Mouse (Mus musculus) heart, embryonic 16.5 days (tissue): ENCODE measurements around the gene Abcg5. TPM values are rescaled to one million over a fixed set of nuclear protein-coding genes. Genes with fewer than 3 reads are reported as not detected.

Experiments used
- ATAC-seq: fragments of 200-750 bp; cut with Nextera tagmentation; replicated peaks from 2 replicates; pipeline ENCODE4 v1.8.0; 2017; ENCODE audit warnings: moderate number of reproducible peaks; ENCODE audit not compliant: insufficient read depth, low FRiP score; ENCODE audit errors: extremely low read depth
- H3K27ac ChIP-seq: fragments of 300-500 bp; sonication (generic); 2 replicates; pipeline ENCODE4 v1.5.1; 2014; ENCODE audit warnings: mild to moderate bottlenecking, low read length, control low read depth, moderate library complexity
- H3K27me3 ChIP-seq: fragments of 300-500 bp; sonication (generic); 2 replicates; pipeline ENCODE4 v1.6.1; 2014; ENCODE audit warnings: low read length, mixed read lengths; ENCODE audit not compliant: control insufficient read depth, insufficient read depth
- H3K36me3 ChIP-seq: fragments of 300-500 bp; sonication (generic); 2 replicates; pipeline ENCODE4 v1.6.1; 2014; ENCODE audit not compliant: control insufficient read depth, insufficient read depth
- H3K4me1 ChIP-seq: fragments of 300-500 bp; sonication (generic); 2 replicates; pipeline ENCODE4 v1.6.1; 2014; ENCODE audit warnings: low read length, mixed read lengths; ENCODE audit not compliant: control insufficient read depth, insufficient read depth
- H3K4me2 ChIP-seq: fragments of 300-500 bp; sonication (generic); 2 replicates; pipeline ENCODE4 v1.6.1; 2014; ENCODE audit warnings: low read depth, mild to moderate bottlenecking, control low read depth, low read length
- H3K4me3 ChIP-seq: fragments of 300-500 bp; sonication (generic); 2 replicates; pipeline ENCODE4 v1.5.1; 2014; ENCODE audit warnings: mild to moderate bottlenecking, control low read depth, low read length
- H3K9ac ChIP-seq: fragments of 300-500 bp; sonication (generic); 2 replicates; pipeline ENCODE4 v1.6.1; 2014; ENCODE audit warnings: low read length, control low read depth
- H3K9me3 ChIP-seq: fragments of 300-500 bp; sonication (generic); replicated peaks from 2 replicates; pipeline ENCODE4 v1.6.1; 2016; ENCODE audit warnings: low read length; ENCODE audit not compliant: control insufficient read depth
- WGBS: fragments of 180-500 bp; shearing (Covaris S2); extraction: QIAGEN DNeasy Blood & Tissue Kit; methylation state at CpG from one replicate; pipeline ENCODE4 v1.1.7; 2014; 5-methylcytosine and 5-hydroxymethylcytosine counted together
- polyA plus RNA-seq: library from polyadenylated mRNA; unstranded; fragments of >200 nt; fragmentation: Nextera tagmentation; extraction: Ambion mirVana; gene quantifications from 2 replicates; pipeline ENCODE4 v1.2.1, GENCODE M21; 2015

Abcg5 gene
- polyA plus RNA-seq, 1 experiment from 2014 or later: 0.18 TPM

- Histone ChIP-seq H3K4me1 (no peaks in the 10 kb centered on the region; the same call in 1 of the 2 replicates), H3K4me2 (no peak overlapping the region), H3K9me3 (no peaks in the 10 kb centered on the region), H3K4me3 (no peak overlapping the region), H3K9ac (no peak overlapping the region), H3K27me3 (no peaks in the 10 kb centered on the region), H3K36me3 (no peaks in the 10 kb centered on the region), H3K27ac (no peak overlapping the region)
- no peak for ATAC-seq
- whole genome bisulfite sequencing: 76% methylated on average over 3 of the region's 3 CpGs
Observed at GRCm38 (mm10) chr17:84657422-84657732, 25.4 kb downstream of the Abcg5 start.

GRCm38 (mm10) chr17:84656653-84657421, 26.0 kb downstream of the Abcg5 start:
- H3K4me2 ChIP-seq: no peak overlapping the region
- no peak for ATAC-seq
- H3K36me3 ChIP-seq: no peaks in the 10 kb centered on the region
- H3K27me3 ChIP-seq: no peaks in the 10 kb centered on the region
- H3K9ac ChIP-seq: no peak overlapping the region
- 73% methylated on average over 19 of the region's 19 CpGs for WGBS
- H3K27ac ChIP-seq: no peak overlapping the region
- no peak overlapping the region for H3K4me3 ChIP-seq
- H3K9me3 ChIP-seq: no peaks in the 10 kb centered on the region
- no peaks in the 10 kb centered on the region; the same call in 1 of the 2 replicates for H3K4me1 ChIP-seq

GRCm38 (mm10) chr17:84656205-84656604, 26.6 kb downstream of the Abcg5 start:
- Histone ChIP-seq H3K27me3 (no peaks in the 10 kb centered on the region), H3K9me3 (no peaks in the 10 kb centered on the region), H3K9ac (no peak overlapping the region), H3K36me3 (no peaks in the 10 kb centered on the region), H3K4me3 (no peak overlapping the region), H3K4me2 (no peak overlapping the region), H3K27ac (no peak overlapping the region), H3K4me1 (peaks cover 5% of the 10 kb centered on the region)
- WGBS: 79% methylated on average over 5 of the region's 5 CpGs
- ATAC-seq: no peak

- Histone ChIP-seq H3K36me3 (no peaks in the 10 kb centered on the region), H3K4me1 (peaks cover 5% of the 10 kb centered on the region), H3K4me2 (no peak overlapping the region), H3K9ac (no peak overlapping the region), H3K27ac (no peak overlapping the region), H3K4me3 (no peak overlapping the region), H3K9me3 (no peaks in the 10 kb centered on the region), H3K27me3 (no peaks in the 10 kb centered on the region)
- WGBS: 92% methylated on average over 9 of the region's 9 CpGs
- no peak for ATAC-seq
Observed at GRCm38 (mm10) chr17:84653544-84653943, 29.3 kb downstream of the Abcg5 start.

- H3K27me3 ChIP-seq: no peaks in the 10 kb centered on the region
- 90% methylated on average over 9 of the region's 9 CpGs for WGBS
Observed at GRCm38 (mm10) chr17:84650302-84651017, 32.4 kb downstream of the Abcg5 start.

GRCm38 (mm10) chr17:84647630-84648029, 35.2 kb downstream of the Abcg5 start:
- Histone ChIP-seq H3K9ac (no peak overlapping the region), H3K9me3 (no peaks in the 10 kb centered on the region), H3K4me2 (no peak overlapping the region), H3K4me1 (peaks cover 5% of the 10 kb centered on the region), H3K36me3 (no peaks in the 10 kb centered on the region), H3K27ac (no peak overlapping the region), H3K27me3 (no peaks in the 10 kb centered on the region), H3K4me3 (no peak overlapping the region)
- 85% methylated on average over 4 of the region's 4 CpGs for WGBS
- ATAC-seq: no peak

More at GRCm38 (mm10) chr17:84650302-84651017, 32.4 kb downstream of the Abcg5 start:
- Histone ChIP-seq H3K4me2 (no peak overlapping the region), H3K4me1 (peaks cover 5% of the 10 kb centered on the region), H3K4me3 (no peak overlapping the region), H3K36me3 (no peaks in the 10 kb centered on the region), H3K9me3 (no peaks in the 10 kb centered on the region), H3K9ac (no peak overlapping the region), H3K27ac (no peak overlapping the region)
- no peak for ATAC-seq

- Histone ChIP-seq H3K27me3 (no peaks in the 10 kb centered on the region), H3K36me3 (no peaks in the 10 kb centered on the region), H3K9me3 (no peaks in the 10 kb centered on the region), H3K4me1 (peaks cover 2% of the 10 kb centered on the region), H3K27ac (no peak overlapping the region), H3K4me2 (no peak overlapping the region), H3K9ac (no peak overlapping the region), H3K4me3 (no peak overlapping the region)
- WGBS: 60% methylated on average over 2 of the region's 2 CpGs
- ATAC-seq: no peak
Observed at GRCm38 (mm10) chr17:84646477-84646876, 36.3 kb downstream of the Abcg5 start.

GRCm38 (mm10) chr17:84645894-84646293, 36.9 kb downstream of the Abcg5 start:
- Histone ChIP-seq H3K4me3 (no peak overlapping the region), H3K9me3 (no peaks in the 10 kb centered on the region), H3K4me2 (no peak overlapping the region), H3K27me3 (no peaks in the 10 kb centered on the region), H3K27ac (no peak overlapping the region), H3K36me3 (no peaks in the 10 kb centered on the region), H3K4me1 (no peaks in the 10 kb centered on the region; the same call in 1 of the 2 replicates), H3K9ac (no peak overlapping the region)
- no peak for ATAC-seq
- 25% methylated on average over 4 of the region's 7 CpGs for WGBS

GRCm38 (mm10) chr17:84645119-84645518, 37.7 kb downstream of the Abcg5 start:
- no peak overlapping the region for H3K9ac ChIP-seq
- no peak overlapping the region for H3K4me2 ChIP-seq
- H3K4me3 ChIP-seq: no peak overlapping the region
- no peaks in the 10 kb centered on the region for H3K9me3 ChIP-seq
- H3K4me1 ChIP-seq: no peaks in the 10 kb centered on the region; the same call in 1 of the 2 replicates
- H3K27ac ChIP-seq: no peak overlapping the region
- no peaks in the 10 kb centered on the region for H3K36me3 ChIP-seq
- ATAC-seq: no peak
- 54% methylated on average over 9 of the region's 9 CpGs for WGBS
- H3K27me3 ChIP-seq: no peaks in the 10 kb centered on the region
